Mouse (Mus musculus): ENCODE results near the gene Dhx35.

Gene Dhx35

GRCm38 (mm10) chr2:158794494-158795004, at the start of gene Dhx35:
Gene Dhx35 (plus strand): TSS chr2:158794807.
- peak; percentile 92 for DNase-seq (ENCODE audit: extremely low read depth, low read depth)

GRCm38 (mm10) chr2:158745049-158745482, 49.5 kb upstream of the Dhx35 start:
- DNase-seq (ENCODE audit: extremely low read depth, low read depth): no peak

GRCm38 (mm10) chr2:158746164-158746563, 48.4 kb upstream of the Dhx35 start:
- no peak for DNase-seq (ENCODE audit: extremely low read depth, low read depth)

- no peak for DNase-seq (ENCODE audit: extremely low read depth, low read depth)
These were observed 45.2 kb upstream of the Dhx35 start for GRCm38 (mm10) chr2:158749366-158749765.

- DNase-seq (ENCODE audit: extremely low read depth, low read depth): no peak
These were observed 34.4 kb upstream of the Dhx35 start for GRCm38 (mm10) chr2:158760231-158760630.

- DNase-seq (ENCODE audit: extremely low read depth, low read depth): no peak
These were observed 32.3 kb upstream of the Dhx35 start for GRCm38 (mm10) chr2:158762339-158762738.

- peak; percentile 94 for DNase-seq (ENCODE audit: extremely low read depth, low read depth)
These were observed 26.8 kb upstream of the Dhx35 start, which contains the start of gene Fam83d for GRCm38 (mm10) chr2:158767742-158768339. Gene Fam83d (plus strand): TSS chr2:158768093.

- peak; percentile 42 for DNase-seq (ENCODE audit: extremely low read depth, low read depth)
These were observed 26.3 kb upstream of the Dhx35 start for GRCm38 (mm10) chr2:158768350-158768749.

GRCm38 (mm10) chr2:158768771-158769170, 25.8 kb upstream of the Dhx35 start:
- no peak for DNase-seq (ENCODE audit: extremely low read depth, low read depth)

- DNase-seq (ENCODE audit: extremely low read depth, low read depth): no peak
These were observed 24.4 kb upstream of the Dhx35 start for GRCm38 (mm10) chr2:158770126-158770757.

- no peak for DNase-seq (ENCODE audit: extremely low read depth, low read depth)
These were observed 23.4 kb upstream of the Dhx35 start for GRCm38 (mm10) chr2:158771066-158771763.

- no peak for DNase-seq (ENCODE audit: extremely low read depth, low read depth)
These were observed 21.8 kb upstream of the Dhx35 start for GRCm38 (mm10) chr2:158772808-158773207.

GRCm38 (mm10) chr2:158774886-158775285, 19.7 kb upstream of the Dhx35 start:
- no peak for DNase-seq (ENCODE audit: extremely low read depth, low read depth)

- no peak for DNase-seq (ENCODE audit: extremely low read depth, low read depth)
These were observed 17.9 kb upstream of the Dhx35 start for GRCm38 (mm10) chr2:158776716-158777115.

GRCm38 (mm10) chr2:158777490-158777889, 17.1 kb upstream of the Dhx35 start:
- DNase-seq (ENCODE audit: extremely low read depth, low read depth): no peak

- no peak for DNase-seq (ENCODE audit: extremely low read depth, low read depth)
These were observed 16.3 kb upstream of the Dhx35 start for GRCm38 (mm10) chr2:158778349-158778748.

GRCm38 (mm10) chr2:158781126-158781525, 13.5 kb upstream of the Dhx35 start:
- no peak for DNase-seq (ENCODE audit: extremely low read depth, low read depth)

- no peak for DNase-seq (ENCODE audit: extremely low read depth, low read depth)
These were observed 7.4 kb upstream of the Dhx35 start for GRCm38 (mm10) chr2:158786927-158787795.

GRCm38 (mm10) chr2:158795043-158795442, 436 bp downstream of the Dhx35 start:
- no peak for DNase-seq (ENCODE audit: extremely low read depth, low read depth)

GRCm38 (mm10) chr2:158795875-158796274, 1.3 kb downstream of the Dhx35 start:
- DNase-seq (ENCODE audit: extremely low read depth, low read depth): no peak

- no peak for DNase-seq (ENCODE audit: extremely low read depth, low read depth)
These were observed 4.7 kb downstream of the Dhx35 start for GRCm38 (mm10) chr2:158799328-158799727.
